Mouse (Mus musculus): Measurements from ENCODE around the gene P3h2. TPM values are rescaled to one million over a fixed set of nuclear protein-coding genes. Genes with fewer than 3 reads are reported as not detected.

The P3h2 gene
- polyA plus RNA-seq, 1 experiment: 4.8 TPM

DNA sequence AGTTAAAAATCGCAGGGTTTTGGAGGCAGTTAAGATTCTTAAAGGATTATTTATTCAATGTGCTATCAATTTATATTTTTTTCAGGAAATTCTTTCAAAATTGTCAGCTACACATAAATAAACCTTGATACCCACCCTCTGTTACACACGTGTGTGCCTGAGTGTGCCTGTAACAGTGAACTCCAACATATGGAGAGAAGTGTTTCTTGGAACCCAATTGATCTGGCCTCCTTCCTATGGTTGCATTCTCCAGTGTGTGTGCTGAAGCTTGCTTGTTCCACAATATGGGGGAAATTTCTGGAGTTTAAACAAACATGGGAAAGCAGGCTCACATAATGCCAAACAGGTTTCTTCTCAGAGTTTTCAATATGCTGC lies 63.7 kb downstream of the P3h2 start:
- peaks cover 5% of the 10 kb centered on the region; the same call in 1 of the 2 replicates for H3K4me1 ChIP-seq (ENCODE audit: control insufficient read depth, insufficient read depth, low read length)
- H3K4me3 ChIP-seq (ENCODE audit: insufficient read depth, low read length): no peak overlapping the region
- H3K27ac ChIP-seq (ENCODE audit: insufficient read depth, low read length): peak overlapping the region; percentile 33
- TF ChIP-seq POLR2A (IDR thresholded peaks at IDR 0.05; ENCODE audit: low read depth, low read length): no peak
- no peak for TF ChIP-seq CTCF (IDR thresholded peaks at IDR 0.05; ENCODE audit: borderline replicate concordance, insufficient read depth, low read length)

DNA sequence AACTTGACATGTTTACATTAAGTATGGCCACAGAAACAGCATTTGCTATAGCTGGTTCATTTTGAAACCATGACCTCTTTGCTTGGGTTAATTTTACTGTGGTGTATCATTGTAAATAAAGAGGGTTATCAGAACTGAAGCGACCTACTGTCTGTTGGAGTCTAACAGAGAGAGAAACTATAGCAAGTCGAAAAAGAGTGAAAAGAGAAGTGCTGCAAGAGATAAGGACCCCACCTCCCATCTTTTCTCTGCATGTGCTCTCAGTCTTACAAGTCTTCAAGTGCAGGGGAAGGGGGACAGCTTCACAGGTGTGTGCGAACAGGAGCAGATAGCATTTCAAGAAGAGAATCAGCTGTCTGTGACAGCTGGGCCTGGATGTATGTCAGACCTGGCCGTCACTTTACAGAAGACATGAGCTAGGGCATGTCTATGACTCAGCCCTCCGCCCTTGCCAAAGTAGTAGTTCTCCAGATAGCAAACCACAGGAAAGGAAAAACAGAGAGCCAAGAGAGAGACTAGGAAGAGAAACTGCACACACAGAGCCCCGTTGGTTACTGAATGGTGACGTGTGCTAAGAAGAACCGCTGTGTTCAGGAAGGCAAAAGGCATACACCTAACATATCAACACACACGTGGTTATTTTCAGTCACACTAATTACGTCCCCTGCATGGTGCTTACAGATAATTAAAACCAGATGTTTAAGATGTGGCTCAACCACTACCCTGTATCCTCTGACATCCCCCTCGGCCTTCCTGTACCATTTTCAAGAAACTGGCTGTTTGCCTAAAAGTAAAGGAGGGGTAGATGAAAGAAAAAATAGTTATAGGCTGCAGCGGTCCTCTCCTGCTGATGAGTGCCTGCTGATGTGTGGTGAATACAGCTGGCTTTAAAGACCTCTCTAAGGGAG lies 64.3 kb downstream of the P3h2 start:
- Histone ChIP-seq H3K4me3 (ENCODE audit: insufficient read depth, low read length) (no peak overlapping the region), H3K27ac (ENCODE audit: insufficient read depth, low read length) (peak overlapping the region; percentile 55), H3K4me1 (ENCODE audit: control insufficient read depth, insufficient read depth, low read length) (peaks cover 5% of the 10 kb centered on the region; the same call in 1 of the 2 replicates)
- TF ChIP-seq POLR2A (IDR thresholded peaks at IDR 0.05; ENCODE audit: low read depth, low read length): no peak

- no peak for TF ChIP-seq POLR2A (IDR thresholded peaks at IDR 0.05; ENCODE audit: low read depth, low read length)
- TF ChIP-seq CTCF (IDR thresholded peaks at IDR 0.05; ENCODE audit: borderline replicate concordance, insufficient read depth, low read length): no peak
- Histone ChIP-seq H3K4me3 (ENCODE audit: insufficient read depth, low read length) (no peak overlapping the region), H3K27ac (ENCODE audit: insufficient read depth, low read length) (no peak overlapping the region), H3K4me1 (ENCODE audit: control insufficient read depth, insufficient read depth, low read length) (peaks cover 5% of the 10 kb centered on the region; the same call in 1 of the 2 replicates)
Observed at GRCm38 (mm10) chr16:26039320-26039719, 66.3 kb downstream of the P3h2 start.

GRCm38 (mm10) chr16:26035525-26035924 lies 70.1 kb downstream of the P3h2 start:
- Histone ChIP-seq H3K27ac (ENCODE audit: insufficient read depth, low read length) (no peak overlapping the region), H3K4me3 (ENCODE audit: insufficient read depth, low read length) (no peak overlapping the region), H3K4me1 (ENCODE audit: control insufficient read depth, insufficient read depth, low read length) (no peaks in the 10 kb centered on the region)
- no peak for TF ChIP-seq CTCF (IDR thresholded peaks at IDR 0.05; ENCODE audit: borderline replicate concordance, insufficient read depth, low read length)

DNA sequence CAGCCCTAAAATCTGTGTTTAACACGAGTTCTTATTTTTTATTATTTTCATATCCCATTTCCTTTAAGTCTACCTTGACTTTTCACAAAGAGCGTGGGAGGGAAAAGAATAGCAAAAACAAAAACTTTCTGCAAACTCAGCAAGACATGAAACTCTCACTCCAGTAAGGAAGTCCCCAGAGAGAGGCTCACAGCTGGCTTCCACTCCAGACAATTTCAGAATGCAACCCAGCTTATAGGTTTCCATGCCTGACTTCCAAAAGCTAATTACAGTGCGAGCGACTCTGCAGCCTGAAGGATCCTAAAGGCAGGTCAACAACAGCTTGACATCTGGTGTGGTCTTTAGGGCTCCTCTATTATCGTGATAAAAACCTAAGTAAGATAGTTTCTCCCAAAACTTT lies 70.5 kb downstream of the P3h2 start:
- no peak overlapping the region for H3K27ac ChIP-seq (ENCODE audit: insufficient read depth, low read length)
- no peaks in the 10 kb centered on the region for H3K4me1 ChIP-seq (ENCODE audit: control insufficient read depth, insufficient read depth, low read length)
- no peak overlapping the region for H3K4me3 ChIP-seq (ENCODE audit: insufficient read depth, low read length)
- no peak for TF ChIP-seq POLR2A (IDR thresholded peaks at IDR 0.05; ENCODE audit: low read depth, low read length)
- TF ChIP-seq CTCF (IDR thresholded peaks at IDR 0.05; ENCODE audit: borderline replicate concordance, insufficient read depth, low read length): no peak

GRCm38 (mm10) chr16:26029424-26030012 lies 76.1 kb downstream of the P3h2 start:
- no peak overlapping the region for H3K27ac ChIP-seq (ENCODE audit: insufficient read depth, low read length)
- TF ChIP-seq CTCF (IDR thresholded peaks at IDR 0.05; ENCODE audit: borderline replicate concordance, insufficient read depth, low read length) (no peak), POLR2A (IDR thresholded peaks at IDR 0.05; ENCODE audit: low read depth, low read length) (no peak)

GRCm38 (mm10) chr16:26026416-26026815 lies 79.2 kb downstream of the P3h2 start:
- peaks cover 4% of the 10 kb centered on the region; the same call in 1 of the 2 replicates for H3K4me1 ChIP-seq (ENCODE audit: control insufficient read depth, insufficient read depth, low read length)
- H3K4me3 ChIP-seq (ENCODE audit: insufficient read depth, low read length): no peak overlapping the region
- no peak overlapping the region for H3K27ac ChIP-seq (ENCODE audit: insufficient read depth, low read length)
- no peak for TF ChIP-seq CTCF (IDR thresholded peaks at IDR 0.05; ENCODE audit: borderline replicate concordance, insufficient read depth, low read length)
- no peak for TF ChIP-seq POLR2A (IDR thresholded peaks at IDR 0.05; ENCODE audit: low read depth, low read length)

More at GRCm38 (mm10) chr16:26029424-26030012, 76.1 kb downstream of the P3h2 start:
- H3K4me1 ChIP-seq (ENCODE audit: control insufficient read depth, insufficient read depth, low read length): no peaks in the 10 kb centered on the region
- no peak overlapping the region for H3K4me3 ChIP-seq (ENCODE audit: insufficient read depth, low read length)

- TF ChIP-seq POLR2A (IDR thresholded peaks at IDR 0.05; ENCODE audit: low read depth, low read length): no peak
- no peak for TF ChIP-seq CTCF (IDR thresholded peaks at IDR 0.05; ENCODE audit: borderline replicate concordance, insufficient read depth, low read length)
- Histone ChIP-seq H3K4me3 (ENCODE audit: insufficient read depth, low read length) (no peak overlapping the region), H3K27ac (ENCODE audit: insufficient read depth, low read length) (no peak overlapping the region)
Observed at GRCm38 (mm10) chr16:26024543-26024942, 81.0 kb downstream of the P3h2 start.

DNA sequence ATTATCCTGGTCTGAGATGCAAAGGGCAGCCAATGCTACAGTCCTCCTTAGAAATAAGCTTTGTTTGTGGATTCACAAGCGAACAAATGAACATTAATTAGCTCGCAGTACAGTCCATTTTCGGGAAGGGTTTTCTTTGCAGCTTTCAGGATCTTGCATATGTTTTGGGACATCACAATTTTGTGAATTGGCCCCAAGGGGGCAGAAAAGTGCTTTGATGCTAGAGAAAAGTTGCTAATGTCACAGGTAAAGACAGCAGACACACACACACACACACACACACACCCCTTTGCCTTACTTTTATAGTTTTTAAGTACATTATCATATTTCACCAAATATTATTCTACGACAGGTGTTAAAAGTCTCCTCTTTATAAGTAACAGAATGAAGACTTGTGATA lies 82.2 kb downstream of the P3h2 start:
- H3K4me1 ChIP-seq (ENCODE audit: control insufficient read depth, insufficient read depth, low read length): peaks cover 4% of the 10 kb centered on the region; the same call in 1 of the 2 replicates
- TF ChIP-seq POLR2A (IDR thresholded peaks at IDR 0.05; ENCODE audit: low read depth, low read length) (no peak), CTCF (IDR thresholded peaks at IDR 0.05; ENCODE audit: borderline replicate concordance, insufficient read depth, low read length) (no peak)
- H3K4me3 ChIP-seq (ENCODE audit: insufficient read depth, low read length): no peak overlapping the region
- no peak overlapping the region for H3K27ac ChIP-seq (ENCODE audit: insufficient read depth, low read length)

More at GRCm38 (mm10) chr16:26024543-26024942, 81.0 kb downstream of the P3h2 start:
- peaks cover 4% of the 10 kb centered on the region; the same call in 1 of the 2 replicates for H3K4me1 ChIP-seq (ENCODE audit: control insufficient read depth, insufficient read depth, low read length)

DNA sequence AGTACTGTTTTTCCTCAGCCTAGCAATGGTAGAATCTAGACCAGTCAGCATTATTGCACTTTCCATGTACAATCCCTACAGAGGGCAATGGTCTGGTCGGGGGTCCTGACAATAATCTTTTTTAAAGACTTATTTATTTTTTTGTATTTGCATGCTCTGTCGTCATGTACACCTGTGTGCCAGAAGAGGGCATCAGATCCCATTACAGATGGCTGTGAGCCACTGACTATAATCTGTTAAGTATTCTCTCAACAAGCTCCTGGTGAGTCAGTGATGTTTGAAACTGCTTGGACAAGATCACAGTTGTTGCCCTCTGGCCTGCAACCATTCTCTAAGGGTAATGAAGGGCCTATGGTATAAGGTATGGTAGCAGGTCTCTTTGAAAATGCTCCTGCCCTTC lies 83.8 kb downstream of the P3h2 start:
- Histone ChIP-seq H3K4me1 (ENCODE audit: control insufficient read depth, insufficient read depth, low read length) (peaks cover 4% of the 10 kb centered on the region; the same call in 1 of the 2 replicates), H3K27ac (ENCODE audit: insufficient read depth, low read length) (no peak overlapping the region), H3K4me3 (ENCODE audit: insufficient read depth, low read length) (no peak overlapping the region)
- TF ChIP-seq POLR2A (IDR thresholded peaks at IDR 0.05; ENCODE audit: low read depth, low read length): no peak
- TF ChIP-seq CTCF (IDR thresholded peaks at IDR 0.05; ENCODE audit: borderline replicate concordance, insufficient read depth, low read length): no peak

Measured in embryonic fibroblast, embryonic 13.5 days (primary cell).